Mouse (Mus musculus): ENCODE data around the gene Il27. TPM values are rescaled to one million over a fixed set of nuclear protein-coding genes. Genes with fewer than 3 reads are reported as not detected.

Gene Il27
- polyA plus RNA-seq, 1 experiment from 2014 or later: not detected

Small RNAs within 50 kb of the gene (microRNA-seq; reads per million reads assigned to microRNA genes)
- gene Mir7059 (ENCODE audit: borderline number of aligned reads): 1.8 reads per million

Other genes with a start within 250 kb of the Il27 start
- gene Lat, start 225.4 kb downstream of the Il27 start, polyA plus RNA-seq (2014; fragmentation: Nextera tagmentation; extraction: Ambion mirVana): 18.8 and 20.3 TPM in 2 replicates
- gene Spns1, start 217.5 kb downstream of the Il27 start, polyA plus RNA-seq (2014; fragmentation: Nextera tagmentation; extraction: Ambion mirVana): 43.8 and 43.9 TPM in 2 replicates
- gene Nfatc2ip, start 198.2 kb downstream of the Il27 start, polyA plus RNA-seq (2014; fragmentation: Nextera tagmentation; extraction: Ambion mirVana): 3.6 and 4.0 TPM in 2 replicates
- gene Cd19, start 180.1 kb downstream of the Il27 start, polyA plus RNA-seq (2014; fragmentation: Nextera tagmentation; extraction: Ambion mirVana): 0.13 TPM in 1 of 2 replicates, not detected in the other
- 15.6 and 16.0 TPM in 2 replicates for gene Rabep2, start 166.2 kb downstream of the Il27 start, polyA plus RNA-seq (2014; fragmentation: Nextera tagmentation; extraction: Ambion mirVana)
- 1.3 TPM in 2 replicates for gene Atp2a1, start 131.8 kb downstream of the Il27 start, polyA plus RNA-seq (2014; fragmentation: Nextera tagmentation; extraction: Ambion mirVana)
- 26.2 and 26.4 TPM in 2 replicates for gene Sh2b1, start 119.5 kb downstream of the Il27 start, polyA plus RNA-seq (2014; fragmentation: Nextera tagmentation; extraction: Ambion mirVana)
- 193 and 211 TPM in 2 replicates for gene Tufm, start 107.6 kb downstream of the Il27 start, polyA plus RNA-seq (2014; fragmentation: Nextera tagmentation; extraction: Ambion mirVana)
- 71.4 and 75.7 TPM in 2 replicates for gene Atxn2l, start 91.5 kb downstream of the Il27 start, polyA plus RNA-seq (2014; fragmentation: Nextera tagmentation; extraction: Ambion mirVana)
- 195 and 201 TPM in 2 replicates for gene Eif3c, start 28.5 kb downstream of the Il27 start, polyA plus RNA-seq (2014; fragmentation: Nextera tagmentation; extraction: Ambion mirVana)
- gene Apobr, start 10.0 kb downstream of the Il27 start, polyA plus RNA-seq (2014; fragmentation: Nextera tagmentation; extraction: Ambion mirVana): 0.68 and 1.4 TPM in 2 replicates
- 19.7 and 25.2 TPM in 2 replicates for gene Cln3, start 9.1 kb downstream of the Il27 start, polyA plus RNA-seq (2014; fragmentation: Nextera tagmentation; extraction: Ambion mirVana)
- 4.3 and 7.1 TPM in 2 replicates for gene Nupr1, start 35.9 kb upstream of the Il27 start, polyA plus RNA-seq (2014; fragmentation: Nextera tagmentation; extraction: Ambion mirVana)
- gene Sgf29, start 54.4 kb upstream of the Il27 start, polyA plus RNA-seq (2014; fragmentation: Nextera tagmentation; extraction: Ambion mirVana): 53.7 and 64.5 TPM in 2 replicates
- 0.14 and 0.44 TPM in 2 replicates for gene Sult1a1, start 81.5 kb upstream of the Il27 start, polyA plus RNA-seq (2014; fragmentation: Nextera tagmentation; extraction: Ambion mirVana)
- gene Bola2, start 100.5 kb upstream of the Il27 start, polyA plus RNA-seq (2014; fragmentation: Nextera tagmentation; extraction: Ambion mirVana): 210 and 217 TPM in 2 replicates
- gene Slx1b, start 100.8 kb upstream of the Il27 start, polyA plus RNA-seq (2014; fragmentation: Nextera tagmentation; extraction: Ambion mirVana): 6.6 and 7.7 TPM in 2 replicates
- gene Coro1a, start 112.8 kb upstream of the Il27 start, polyA plus RNA-seq (2014; fragmentation: Nextera tagmentation; extraction: Ambion mirVana): 94.0 and 94.9 TPM in 2 replicates
- gene Mapk3, start 164.7 kb upstream of the Il27 start, polyA plus RNA-seq (2014; fragmentation: Nextera tagmentation; extraction: Ambion mirVana): 34.0 and 39.3 TPM in 2 replicates
- 0.87 and 0.96 TPM in 2 replicates for gene Gdpd3, start 171.4 kb upstream of the Il27 start, polyA plus RNA-seq (2014; fragmentation: Nextera tagmentation; extraction: Ambion mirVana)
- 49.1 and 52.2 TPM in 2 replicates for gene Ypel3, start 182.0 kb upstream of the Il27 start, polyA plus RNA-seq (2014; fragmentation: Nextera tagmentation; extraction: Ambion mirVana)
- 0.22 and 0.55 TPM in 2 replicates for gene Tbx6, start 186.5 kb upstream of the Il27 start, polyA plus RNA-seq (2014; fragmentation: Nextera tagmentation; extraction: Ambion mirVana)
- gene Ppp4c, start 197.6 kb upstream of the Il27 start, polyA plus RNA-seq (2014; fragmentation: Nextera tagmentation; extraction: Ambion mirVana): 266 and 269 TPM in 2 replicates
- 0.21 TPM in 1 of 2 replicates, not detected in the other for gene Fam57b, start 202.7 kb upstream of the Il27 start, polyA plus RNA-seq (2014; fragmentation: Nextera tagmentation; extraction: Ambion mirVana)
- gene 4930451I11Rik, start 236.7 kb upstream of the Il27 start, polyA plus RNA-seq (2014; fragmentation: Nextera tagmentation; extraction: Ambion mirVana): not detected in 2 replicates

Measured in liver, embryonic 11.5 days (tissue).